Comparison of ENCODE assay signal across 23 mouse cellular contexts in genomic region chr4:58530279-58530678, GRCm38 (mm10). TPM values are rescaled to one million over a fixed set of nuclear protein-coding genes. Genes with fewer than 3 reads are reported as not detected.
DNase-seq lines count a peak whose midpoint lies in the region; ATAC-seq lines count a peak whose summit lies in the region.
"Had no signal": no experiment of that assay in that cellular context is flagged by ENCODE, and none has a peak within 500 bp of the region (broad histone marks: within the 10 kb centered on the region; RNA-seq: fewer than 3 reads in every experiment).

No protein-coding gene starts in this region.

- intact Hi-C loops in gastrocnemius, postnatal 14 days (cut with DNase I; ENCODE audit: low total_unique reads) = no loop called here

- no peak overlapping the region for H3K9ac ChIP-seq in embryonic facial prominence, embryonic 14.5 days (ENCODE audit: low read depth, low read length)
- no peak overlapping the region for H3K9ac ChIP-seq in hindbrain, embryonic 16.5 days (ENCODE audit: low read depth, low read length)
- H3K9ac ChIP-seq: heart, embryonic 12.5 days; hindbrain, embryonic 15.5 days; kidney, embryonic 15.5 days had no signal

- H3K4me3 ChIP-seq in embryonic facial prominence, embryonic 14.5 days (ENCODE audit: low read depth, low read length) = no peak overlapping the region
- H3K4me3 ChIP-seq in limb, embryonic 10.5 days = 0 out of 2 replicates have a peak overlapping the region, but pooled peaks have one; percentile 10
- H3K4me3 ChIP-seq in hindbrain, embryonic 16.5 days (ENCODE audit: low read length) = no peak overlapping the region
- H3K4me3 ChIP-seq: erythroblast, embryonic 14.5 days; heart, embryonic 12.5 days; hindbrain, embryonic 15.5 days; kidney, embryonic 15.5 days; myocyte had no signal

- H3K36me3 ChIP-seq in embryonic facial prominence, embryonic 14.5 days (ENCODE audit: control insufficient read depth, insufficient read depth, low read length) = no peaks in the 10 kb centered on the region
- H3K36me3 ChIP-seq in limb, embryonic 10.5 days = peaks cover 25% of the 10 kb centered on the region
- H3K36me3 ChIP-seq in hindbrain, embryonic 16.5 days (ENCODE audit: control insufficient read depth, insufficient read depth, low read length) = no peaks in the 10 kb centered on the region
- H3K36me3 ChIP-seq: heart, embryonic 12.5 days; hindbrain, embryonic 15.5 days; kidney, embryonic 15.5 days had no signal

- H3K27ac ChIP-seq in embryonic facial prominence, embryonic 14.5 days (replicated peaks; ENCODE audit: low read depth, low read length) = 0 out of 2 replicates have a peak overlapping the region, but pooled peaks have one; percentile 28
- H3K27ac ChIP-seq in limb, embryonic 10.5 days = no peak overlapping the region
- H3K27ac ChIP-seq in hindbrain, embryonic 16.5 days (ENCODE audit: low read depth, low read length) = no peak overlapping the region
- H3K27ac ChIP-seq: hindbrain, embryonic 15.5 days; kidney, embryonic 15.5 days had no signal

- DNase-seq in 3T3-L1 (ENCODE audit: low read depth, low spot score) = peak; percentile 46
- DNase-seq in embryo, embryonic 10.5 days (ENCODE audit: low spot score) = peak; percentile 82
- peak; percentile 67 for DNase-seq in embryonic facial prominence, embryonic 14.5 days (ENCODE audit: low spot score)
- DNase-seq in limb, embryonic 10.5 days (ENCODE audit: low spot score) = peak; percentile 42
- DNase-seq in retina, embryonic 14.5 days (ENCODE audit: low spot score) = no peak
- DNase-seq in gastrocnemius, postnatal 14 days = no peak
- DNase-seq: B cell, adult 2 months; cerebellum, adult 9-10 months; gastrocnemius, postnatal 36 days; kidney, postnatal 4 days; liver; lung, postnatal 10 days; midbrain, embryonic 14.5 days; right cerebral cortex, postnatal 4 days; thymus, postnatal 14 days had no signal

- 7% methylated on average over 3 of the region's 3 CpGs for WGBS in embryonic facial prominence, embryonic 14.5 days
- 7% methylated on average over 3 of the region's 3 CpGs for WGBS in limb, embryonic 10.5 days
- 61% methylated on average over 3 of the region's 3 CpGs for WGBS in hindbrain, embryonic 16.5 days

- no peak overlapping the region for H3K4me2 ChIP-seq in embryonic facial prominence, embryonic 14.5 days (ENCODE audit: low read depth, low read length)
- no peak overlapping the region for H3K4me2 ChIP-seq in hindbrain, embryonic 16.5 days (ENCODE audit: low read length)
- H3K4me2 ChIP-seq: heart, embryonic 12.5 days; hindbrain, embryonic 15.5 days; kidney, embryonic 15.5 days had no signal

- H3K9me3 ChIP-seq in embryonic facial prominence, embryonic 14.5 days (ENCODE audit: control insufficient read depth, low read length) = no peaks in the 10 kb centered on the region
- no peaks in the 10 kb centered on the region for H3K9me3 ChIP-seq in limb, embryonic 10.5 days (replicated peaks)
- no peaks in the 10 kb centered on the region for H3K9me3 ChIP-seq in hindbrain, embryonic 16.5 days (ENCODE audit: control insufficient read depth, low read length)
- H3K9me3 ChIP-seq: heart, embryonic 12.5 days; hindbrain, embryonic 15.5 days; kidney, embryonic 15.5 days had no signal

- peaks cover 43% of the 10 kb centered on the region for H3K4me1 ChIP-seq in embryonic facial prominence, embryonic 14.5 days (ENCODE audit: control insufficient read depth, insufficient read depth, low read length)
- peaks cover 76% of the 10 kb centered on the region for H3K4me1 ChIP-seq in limb, embryonic 10.5 days
- no peaks in the 10 kb centered on the region for H3K4me1 ChIP-seq in hindbrain, embryonic 16.5 days (ENCODE audit: control insufficient read depth, insufficient read depth, low read depth, low read length)
- H3K4me1 ChIP-seq: hindbrain, embryonic 15.5 days had no signal

- no peaks in the 10 kb centered on the region for H3K27me3 ChIP-seq in embryonic facial prominence, embryonic 14.5 days (replicated peaks; ENCODE audit: control insufficient read depth, insufficient read depth, low read length)
- H3K27me3 ChIP-seq in limb, embryonic 10.5 days (ENCODE audit: low read depth, poor library complexity, severe bottlenecking) = no peaks in the 10 kb centered on the region
- no peaks in the 10 kb centered on the region for H3K27me3 ChIP-seq in hindbrain, embryonic 16.5 days (replicated peaks; ENCODE audit: control insufficient read depth, insufficient read depth, low read length)
- H3K27me3 ChIP-seq: heart, embryonic 12.5 days; hindbrain, embryonic 15.5 days; kidney, embryonic 15.5 days had no signal

- ATAC-seq in embryonic facial prominence, embryonic 14.5 days (ENCODE audit: low read depth) = no peak
- no peak for ATAC-seq in megakaryocyte-erythroid progenitor cell, adult 5-6 weeks (replicated peaks; ENCODE audit: low FRiP score, low TSS enrichment, poor library complexity, severe bottlenecking)
- no peak for ATAC-seq in hindbrain, embryonic 16.5 days
- ATAC-seq: forebrain, embryonic 14.5 days had no signal

RNA-seq across cellular contexts. Expression of gene Lpar1, which starts 23.4 kb away (rescaled TPM):
- 115 and 137 TPM in 2 replicates for polyA plus RNA-seq in embryonic facial prominence, embryonic 14.5 days (2014; fragmentation: Nextera tagmentation; extraction: Ambion mirVana)
- 197 and 253 TPM in 2 replicates for polyA plus RNA-seq in limb, embryonic 10.5 days (2016; fragmentation: Nextera tagmentation; extraction: Ambion mirVana)
- total RNA-seq in megakaryocyte-erythroid progenitor cell, adult 5-6 weeks (2014; fragmentation: Nextera tagmentation) = 0.13 TPM in 1 of 2 replicates, not detected in the other
- not detected in 2 replicates for total RNA-seq in megakaryocyte-erythroid progenitor cell, adult 5-6 weeks (2017)
- 20.9 and 25.1 TPM in 2 replicates for polyA plus RNA-seq in hindbrain, embryonic 16.5 days (2015; fragmentation: Nextera tagmentation; extraction: Ambion mirVana)
- total RNA-seq in gastrocnemius, postnatal 14 days (2021) = 10 to 100 TPM; 20.2 to 27.2 TPM

Comparison
In these comparisons a context has a peak if more than half of its experiments do, and no peak if none do; other contexts are left out.
1. DNase-seq: peak in 3T3-L1 (single experiment), embryo, embryonic 10.5 days (single experiment), embryonic facial prominence, embryonic 14.5 days (single experiment) and limb, embryonic 10.5 days (single experiment); none in retina, embryonic 14.5 days (single experiment) and gastrocnemius, postnatal 14 days (single experiment).